Mouse (Mus musculus): Measurements from ENCODE around the gene 4933402N03Rik.

Gene 4933402N03Rik

DNA sequence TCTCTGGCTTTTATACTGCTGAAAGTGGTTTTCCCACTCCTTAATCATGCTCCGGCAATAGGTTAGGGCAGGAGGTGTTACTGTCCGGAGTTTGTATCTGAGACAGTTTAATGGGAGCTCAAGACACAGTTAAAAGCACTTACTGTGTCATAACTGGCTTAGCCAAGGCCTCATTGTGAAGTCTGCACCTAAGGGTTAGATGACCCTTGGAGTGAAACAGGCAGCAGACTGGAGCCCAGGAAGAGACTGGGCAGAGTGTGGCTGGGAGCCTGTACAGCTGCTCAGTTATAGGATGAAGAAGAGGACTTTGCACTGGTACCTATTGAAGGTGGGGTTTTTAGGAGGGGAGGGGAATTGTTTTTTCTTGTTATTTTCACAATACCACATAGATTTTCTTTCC, at the start of gene 4933402N03Rik:
TSS of gene 4933402N03Rik (minus strand) at position 101 of the 400 bp plus-strand sequence.
- DNase-seq (ENCODE audit: extremely low read depth, insufficient read length, low spot score): no peak

DNA sequence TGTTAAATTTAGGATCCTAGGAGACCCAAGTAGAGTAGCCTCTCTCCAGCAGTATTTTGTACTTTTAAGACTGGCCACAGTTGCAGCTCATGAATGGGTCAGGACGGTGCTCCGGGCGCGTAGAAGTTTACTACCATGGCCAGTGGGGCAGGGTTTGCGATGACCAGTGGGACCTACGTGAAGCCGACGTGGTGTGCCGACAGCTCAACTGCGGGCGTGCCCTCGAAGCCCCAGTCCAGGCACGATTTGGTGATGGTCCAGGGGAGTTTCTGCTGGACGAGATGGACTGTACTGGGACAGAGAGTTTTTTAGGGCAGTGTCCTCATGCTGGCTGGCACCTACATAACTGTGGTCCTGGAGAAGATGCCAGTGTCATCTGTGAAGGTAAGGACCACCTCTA, 41.9 kb upstream of the 4933402N03Rik start:
- no peak for DNase-seq (ENCODE audit: extremely low read depth, insufficient read length, low spot score)

GRCm38 (mm10) chr7:131187047-131187446, 40.9 kb upstream of the 4933402N03Rik start:
- peak; percentile 54 for DNase-seq (ENCODE audit: extremely low read depth, insufficient read length, low spot score)

DNA sequence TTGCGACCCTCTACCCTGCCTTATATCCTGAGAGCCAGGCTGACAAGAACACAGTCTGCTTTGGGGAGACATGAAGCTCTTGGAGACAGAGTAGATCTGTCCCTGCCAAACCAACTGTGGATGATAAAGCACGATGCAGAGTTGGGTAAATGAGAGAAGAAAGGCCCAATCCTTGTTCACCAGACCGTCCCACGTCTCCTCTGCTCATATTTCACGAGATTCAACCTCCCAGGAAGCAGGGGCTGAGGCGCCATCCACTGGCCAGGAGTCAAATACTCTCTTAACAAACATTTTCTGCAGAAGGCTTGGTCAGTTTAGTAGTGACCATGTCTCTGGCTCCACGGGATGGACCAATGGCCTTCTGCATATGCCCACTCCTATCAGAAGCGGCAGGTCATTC, 38.2 kb upstream of the 4933402N03Rik start:
- no peak for DNase-seq (ENCODE audit: extremely low read depth, insufficient read length, low spot score)

DNA sequence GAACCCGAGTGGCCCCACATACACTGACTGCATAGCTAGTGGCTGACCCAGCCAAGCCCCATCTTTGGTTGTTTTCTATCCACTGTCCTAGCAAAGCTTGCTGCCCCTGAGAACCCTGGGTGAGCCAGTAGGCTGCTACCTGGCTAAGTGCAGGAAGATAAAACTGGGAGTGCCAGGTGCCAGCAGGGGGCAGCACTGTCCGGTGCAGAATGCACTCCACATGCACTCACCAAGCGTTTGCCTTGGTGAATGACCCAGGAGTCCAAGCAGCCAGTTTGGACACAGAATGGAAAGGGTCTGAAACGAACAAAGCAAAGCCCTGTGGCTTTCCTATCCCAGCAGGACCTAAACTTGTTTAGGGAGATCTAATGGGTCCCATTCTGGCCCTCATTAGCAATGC, 36.6 kb upstream of the 4933402N03Rik start:
- DNase-seq (ENCODE audit: extremely low read depth, insufficient read length, low spot score): no peak

- DNase-seq (ENCODE audit: extremely low read depth, insufficient read length, low spot score): no peak
Observed at GRCm38 (mm10) chr7:131174121-131174520, 28.0 kb upstream of the 4933402N03Rik start, which contains the start of gene 5430419D17Rik. Gene 5430419D17Rik (plus strand): TSS chr7:131174402.

DNA sequence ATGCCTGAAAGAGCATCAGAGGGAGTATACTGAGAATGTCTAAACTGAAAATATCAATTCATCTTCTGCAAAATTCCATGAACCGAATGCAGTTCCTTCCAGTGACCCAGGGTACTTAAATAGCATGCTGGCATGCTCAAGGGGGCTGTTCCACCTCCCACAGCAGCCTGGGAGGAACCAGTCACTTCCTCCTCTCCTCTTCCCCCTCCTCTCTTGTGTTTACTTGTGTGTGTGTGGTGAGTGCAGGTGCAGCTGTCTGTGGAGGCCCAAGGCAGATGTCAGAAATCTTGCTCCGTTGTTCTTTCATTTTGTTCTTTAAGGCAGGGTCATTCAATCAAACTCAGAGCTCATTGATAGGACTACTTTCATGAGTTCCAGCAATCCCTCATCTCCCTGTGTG, 23.0 kb upstream of the 4933402N03Rik start:
- DNase-seq (ENCODE audit: extremely low read depth, insufficient read length, low spot score): no peak

- DNase-seq (ENCODE audit: extremely low read depth, insufficient read length, low spot score): no peak
Observed at GRCm38 (mm10) chr7:131167771-131168170, 21.7 kb upstream of the 4933402N03Rik start.

DNA sequence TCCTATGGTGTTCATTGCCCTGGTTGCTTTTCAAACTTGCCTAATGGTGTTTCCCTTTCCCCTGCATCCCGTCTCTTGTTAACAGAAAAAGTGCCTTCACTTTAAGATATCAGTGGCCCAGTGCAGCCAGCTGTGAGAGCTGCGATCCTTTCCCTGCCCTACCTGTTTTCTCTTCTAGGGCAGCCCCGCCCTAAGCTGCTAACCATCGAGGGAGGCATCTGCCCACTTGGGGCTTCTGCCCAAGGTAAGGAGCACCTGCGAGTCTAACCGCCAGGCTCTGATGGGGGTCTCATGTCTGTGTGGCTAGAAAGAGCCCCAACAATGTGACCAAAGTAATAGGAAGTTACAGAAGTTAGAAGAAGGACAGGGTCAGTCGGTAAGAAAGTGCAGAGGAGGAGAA, 16.1 kb upstream of the 4933402N03Rik start:
- DNase-seq (ENCODE audit: extremely low read depth, insufficient read length, low spot score): no peak

DNA sequence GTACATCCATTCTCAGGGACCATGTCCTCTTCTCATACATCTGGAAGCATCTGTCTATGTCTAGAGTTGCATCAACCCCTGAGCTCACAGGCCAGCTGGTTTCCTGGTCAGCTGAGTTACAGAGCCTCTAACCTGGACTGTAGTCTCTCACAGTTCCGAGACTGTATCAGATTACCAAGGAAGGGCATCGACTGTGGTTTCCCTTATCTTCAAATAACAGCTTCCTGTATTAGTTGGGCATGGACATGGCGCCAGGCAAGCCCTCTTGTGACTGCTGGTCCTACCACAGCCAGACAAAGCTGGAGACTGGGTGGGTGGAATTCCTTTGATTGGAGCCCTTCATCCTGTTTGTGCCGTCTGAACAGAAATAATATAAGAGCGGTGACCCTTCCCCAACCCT, 6.9 kb upstream of the 4933402N03Rik start:
- DNase-seq (ENCODE audit: extremely low read depth, insufficient read length, low spot score): no peak

DNA sequence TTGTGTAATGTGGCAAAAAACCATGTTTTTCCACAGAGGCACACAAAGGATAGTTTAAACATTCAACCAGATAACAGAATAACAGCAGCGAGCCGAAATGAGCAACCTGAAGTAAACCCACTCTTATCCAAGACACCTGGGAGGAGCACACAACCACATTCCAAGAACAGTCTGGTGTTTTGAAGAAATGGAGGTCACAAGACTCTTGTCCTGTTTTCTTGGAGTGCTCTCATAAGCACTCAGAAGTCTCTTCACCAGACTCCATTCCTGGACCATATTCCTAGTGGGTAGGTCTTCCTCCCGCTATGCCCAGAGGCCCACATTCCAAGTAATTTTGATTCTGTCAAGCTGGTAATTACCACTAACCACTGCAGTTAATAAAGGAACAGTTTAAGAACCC, 4.1 kb upstream of the 4933402N03Rik start:
- no peak for DNase-seq (ENCODE audit: extremely low read depth, insufficient read length, low spot score)

DNA sequence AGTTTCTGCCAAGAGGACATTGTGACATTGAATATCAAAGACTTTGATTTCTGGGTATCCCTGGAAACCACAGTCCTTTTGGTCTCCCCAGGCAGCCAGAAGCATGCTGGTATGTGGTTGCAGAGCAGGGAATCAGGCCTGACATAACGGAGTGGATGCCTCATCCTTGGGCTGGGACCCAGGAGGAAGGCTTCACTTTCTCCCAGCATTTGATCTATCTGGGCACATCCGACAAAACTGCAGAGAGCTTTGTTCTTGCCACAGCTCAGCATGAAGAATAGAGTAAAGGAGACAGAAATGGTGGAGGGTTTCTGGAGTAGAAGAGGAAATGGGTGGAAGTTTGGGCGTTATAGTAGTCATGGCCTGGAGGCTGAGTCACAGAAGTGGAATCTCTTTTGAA, 12.9 kb downstream of the 4933402N03Rik start:
- DNase-seq (ENCODE audit: extremely low read depth, insufficient read length, low spot score): peak; percentile 16

DNA sequence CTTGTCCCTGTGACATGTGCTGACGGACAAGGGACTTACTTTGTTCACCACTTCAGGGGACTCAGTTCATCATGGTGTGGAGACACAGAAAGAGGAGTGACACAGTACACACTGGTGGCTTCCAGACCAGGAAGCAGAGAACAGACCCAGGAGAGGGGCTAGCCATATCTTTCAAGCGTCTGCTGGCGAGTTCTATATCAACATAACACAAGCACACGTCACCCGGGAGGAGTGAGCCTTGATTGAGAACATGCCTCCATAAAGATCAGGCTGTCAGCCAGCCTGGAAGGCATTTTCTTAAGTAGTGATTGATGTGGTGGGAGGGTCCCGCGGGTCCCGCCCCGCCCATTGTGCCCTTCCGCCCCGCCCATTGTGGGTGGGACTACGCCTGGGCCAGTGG, 16.1 kb downstream of the 4933402N03Rik start:
- peak; percentile 20 for DNase-seq (ENCODE audit: extremely low read depth, insufficient read length, low spot score)

GRCm38 (mm10) chr7:131122210-131122807, 23.8 kb downstream of the 4933402N03Rik start:
- no peak for DNase-seq (ENCODE audit: extremely low read depth, insufficient read length, low spot score)

GRCm38 (mm10) chr7:131114434-131114833, 31.7 kb downstream of the 4933402N03Rik start:
- DNase-seq (ENCODE audit: extremely low read depth, insufficient read length, low spot score): no peak

DNA sequence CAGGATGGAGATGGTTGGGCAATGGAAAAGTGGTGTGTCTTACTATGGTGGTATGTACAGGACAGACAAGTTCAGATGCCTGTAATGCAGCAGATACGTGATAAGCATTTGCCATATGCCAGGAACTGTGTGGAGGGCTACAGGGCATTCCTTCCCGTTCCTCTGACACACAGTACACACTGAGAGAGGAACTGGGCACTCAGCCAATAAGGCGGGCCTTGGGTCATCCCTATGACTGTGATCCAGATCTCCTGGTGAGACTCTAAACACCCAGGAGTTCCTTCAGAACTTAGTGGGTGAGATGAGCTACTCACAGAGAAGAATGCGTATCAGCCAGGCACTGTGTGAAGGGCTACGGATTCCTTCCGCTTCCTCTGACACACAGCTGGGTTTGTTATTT, 32.4 kb downstream of the 4933402N03Rik start:
- no peak for DNase-seq (ENCODE audit: extremely low read depth, insufficient read length, low spot score)

DNA sequence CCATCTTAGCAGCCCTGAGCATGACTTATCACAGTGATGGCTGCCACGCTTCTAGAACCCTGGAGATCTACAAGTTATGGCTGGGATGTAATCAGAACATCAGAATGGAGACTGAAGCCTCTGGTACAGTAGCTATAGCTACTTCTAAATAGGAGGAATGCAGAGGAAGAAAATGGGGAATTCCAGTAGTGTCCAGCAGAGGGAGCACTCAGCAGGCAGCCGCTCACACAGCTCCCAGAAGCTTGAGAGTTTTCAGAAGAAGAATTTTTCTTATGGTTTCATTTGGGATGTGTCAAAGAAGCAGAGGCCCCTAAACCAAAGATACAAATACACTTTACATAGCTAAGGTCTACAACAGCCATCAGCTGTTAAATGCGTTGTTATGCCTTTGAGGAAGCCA, 33.6 kb downstream of the 4933402N03Rik start:
- DNase-seq (ENCODE audit: extremely low read depth, insufficient read length, low spot score): no peak
